Mouse (Mus musculus) neural tube, postnatal 0 days (tissue): ENCODE results near the gene Crybg3. TPM values are rescaled to one million over a fixed set of nuclear protein-coding genes. Genes with fewer than 3 reads are reported as not detected.

Experiments
- polyA plus RNA-seq: library from polyadenylated mRNA; unstranded; fragments of >200 nt; fragmentation: Nextera tagmentation; extraction: Ambion mirVana; gene quantifications from 2 replicates; pipeline ENCODE4 v1.2.1, GENCODE M21; 2015

Crybg3 gene
- polyA plus RNA-seq = 1.6 and 2.0 TPM in 2 replicates

GRCm38 (mm10) chr16:59600311-59601251 is at the start of gene Crybg3:
TSS of gene Crybg3 (minus strand) at chr16:59600979.

GRCm38 (mm10) chr16:59639102-59639691 is 38.4 kb upstream of the Crybg3 start, which contains the start of gene Arl6:
TSS of gene Arl6 (minus strand) at chr16:59639391.

GRCm38 (mm10) chr16:59471637-59472278 is 129.0 kb downstream of the Crybg3 start, which contains the start of gene Riox2:
TSS of gene Riox2 (plus strand) at chr16:59471775.

Other genes starting within 250 kb of the Crybg3 start
- gene Olfr209, start 237.0 kb downstream of the Crybg3 start, polyA plus RNA-seq = not detected in 2 replicates
- 0.06 TPM in 1 of 2 replicates, not detected in the other for gene Gabrr3, start 193.6 kb downstream of the Crybg3 start, polyA plus RNA-seq
- gene Riox2, start 129.2 kb downstream of the Crybg3 start, polyA plus RNA-seq = 11.9 and 12.6 TPM in 2 replicates
- 55.7 and 59.9 TPM in 2 replicates for gene Arl6, start 38.4 kb upstream of the Crybg3 start, polyA plus RNA-seq